Mouse (Mus musculus): ENCODE measurements around the gene Rora. TPM values are rescaled to one million over a fixed set of nuclear protein-coding genes. Genes with fewer than 3 reads are reported as not detected.
A peak's percentile ranks its signal among the peaks of the same experiment; 100 is the strongest.

Gene Rora
- polyA plus RNA-seq, 1 experiment from 2014 or later: 7.5 TPM

DNA sequence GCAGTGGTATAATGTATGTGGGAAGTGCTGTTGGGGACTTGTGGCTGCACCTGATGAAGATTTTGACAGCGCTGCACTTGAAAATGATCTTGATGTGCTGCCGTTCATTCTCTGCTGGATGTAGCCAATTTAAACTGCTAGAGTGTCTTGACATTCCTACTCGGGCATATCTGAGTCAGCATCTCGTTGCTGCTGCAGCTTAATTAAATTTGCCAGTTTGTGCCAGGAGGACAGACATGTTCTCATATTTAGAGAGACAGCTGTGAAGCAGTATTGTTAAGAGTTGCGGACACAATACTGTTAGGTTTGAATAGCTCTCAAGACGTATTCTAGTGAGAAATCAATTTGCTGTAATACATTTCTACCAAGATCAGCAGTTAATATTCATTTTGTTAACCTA, 751.1 kb downstream of the Rora start:
- H3K27me3 ChIP-seq (ENCODE audit: control insufficient read depth, insufficient read depth, low read length): no peaks in the 10 kb centered on the region
- no peak overlapping the region for H3K4me2 ChIP-seq (replicated peaks; ENCODE audit: low read depth)
- no peak for ATAC-seq (ENCODE audit: low FRiP score, low TSS enrichment)
- H3K27ac ChIP-seq (replicated peaks): no peak overlapping the region
- H3K36me3 ChIP-seq (ENCODE audit: control insufficient read depth, insufficient read depth, low read length): no peaks in the 10 kb centered on the region
- DNase-seq (ENCODE audit: low spot score): no peak
- 81% methylated on average over 6 of the region's 6 CpGs for WGBS
- TF ChIP-seq CTCF (IDR thresholded peaks at IDR 0.05; ENCODE audit: low read depth): no peak
- no peak for TF ChIP-seq EP300 (optimal IDR thresholded peaks at IDR 0.05)
- H3K4me3 ChIP-seq (ENCODE audit: low read depth, low read length): no peak overlapping the region
- H3K4me1 ChIP-seq (replicated peaks; ENCODE audit: control insufficient read depth, insufficient read depth): no peaks in the 10 kb centered on the region
- H3K9ac ChIP-seq (ENCODE audit: low read length): no peak overlapping the region
- no peaks in the 10 kb centered on the region for H3K9me3 ChIP-seq (ENCODE audit: control insufficient read depth, low read length)

DNA sequence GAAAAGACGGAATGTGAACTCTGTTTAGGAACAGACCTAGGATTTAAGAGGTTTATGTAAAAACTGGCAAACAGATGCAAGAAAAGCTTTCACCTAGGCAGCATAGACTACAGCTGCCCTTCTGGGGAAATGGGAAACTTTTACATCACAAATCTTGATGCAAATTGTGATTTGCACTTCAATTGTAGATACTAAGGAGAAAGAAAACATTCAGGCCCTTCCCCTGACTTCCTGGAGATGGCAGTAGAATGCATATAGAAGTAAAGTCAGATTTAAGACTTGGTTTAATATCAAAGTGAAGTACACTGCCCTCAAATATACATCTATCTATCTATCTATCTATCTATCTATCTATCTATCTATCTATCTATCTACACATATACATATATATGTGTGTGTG, 765.9 kb downstream of the Rora start:
- Histone ChIP-seq H3K27ac (replicated peaks) (no peak overlapping the region), H3K4me2 (replicated peaks; ENCODE audit: low read depth) (no peak overlapping the region), H3K27me3 (ENCODE audit: control insufficient read depth, insufficient read depth, low read length) (no peaks in the 10 kb centered on the region), H3K9me3 (ENCODE audit: control insufficient read depth, low read length) (no peaks in the 10 kb centered on the region), H3K4me1 (replicated peaks; ENCODE audit: control insufficient read depth, insufficient read depth) (no peaks in the 10 kb centered on the region), H3K9ac (ENCODE audit: low read length) (no peak overlapping the region), H3K36me3 (ENCODE audit: control insufficient read depth, insufficient read depth, low read length) (peaks cover 10% of the 10 kb centered on the region), H3K4me3 (ENCODE audit: low read depth, low read length) (no peak overlapping the region)
- 91% methylated on average over 1 of the region's 1 CpGs for WGBS
- ATAC-seq (ENCODE audit: low FRiP score, low TSS enrichment) (no peak), DNase-seq (ENCODE audit: low spot score) (no peak)
- TF ChIP-seq CTCF (IDR thresholded peaks at IDR 0.05; ENCODE audit: low read depth): peak; percentile 84
- no peak for TF ChIP-seq EP300 (optimal IDR thresholded peaks at IDR 0.05)

DNA sequence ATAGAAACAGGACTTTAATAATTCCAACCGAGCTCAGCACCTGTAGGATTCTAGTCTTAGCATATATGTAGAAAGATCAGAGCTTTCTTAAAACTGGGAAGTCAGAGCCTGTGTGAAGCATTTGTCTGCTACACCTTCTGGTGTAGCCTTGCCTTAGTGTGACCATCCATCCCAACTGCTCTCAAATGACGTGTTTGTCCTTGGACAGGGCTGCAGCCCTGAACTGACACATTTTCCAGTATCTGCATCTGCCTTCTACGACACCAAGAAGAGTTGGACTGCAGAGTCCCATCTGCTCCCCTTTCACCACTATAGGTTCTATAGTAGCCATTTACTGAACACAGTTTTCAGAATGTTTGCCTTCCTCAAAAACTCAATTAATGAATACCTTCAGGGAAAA, 776.9 kb downstream of the Rora start:
- Histone ChIP-seq H3K9ac (ENCODE audit: low read length) (no peak overlapping the region), H3K9me3 (ENCODE audit: control insufficient read depth, low read length) (no peaks in the 10 kb centered on the region), H3K27ac (replicated peaks) (no peak overlapping the region), H3K27me3 (ENCODE audit: control insufficient read depth, insufficient read depth, low read length) (no peaks in the 10 kb centered on the region), H3K4me1 (replicated peaks; ENCODE audit: control insufficient read depth, insufficient read depth) (no peaks in the 10 kb centered on the region), H3K4me2 (replicated peaks; ENCODE audit: low read depth) (no peak overlapping the region), H3K36me3 (ENCODE audit: control insufficient read depth, insufficient read depth, low read length) (peaks cover 11% of the 10 kb centered on the region; the same call in 1 of the 2 replicates), H3K4me3 (ENCODE audit: low read depth, low read length) (no peak overlapping the region)
- 88% methylated on average over 3 of the region's 3 CpGs for WGBS
- ATAC-seq (ENCODE audit: low FRiP score, low TSS enrichment) (no peak), DNase-seq (ENCODE audit: low spot score) (no peak)
- TF ChIP-seq CTCF (IDR thresholded peaks at IDR 0.05; ENCODE audit: low read depth): no peak
- TF ChIP-seq EP300 (optimal IDR thresholded peaks at IDR 0.05): no peak

DNA sequence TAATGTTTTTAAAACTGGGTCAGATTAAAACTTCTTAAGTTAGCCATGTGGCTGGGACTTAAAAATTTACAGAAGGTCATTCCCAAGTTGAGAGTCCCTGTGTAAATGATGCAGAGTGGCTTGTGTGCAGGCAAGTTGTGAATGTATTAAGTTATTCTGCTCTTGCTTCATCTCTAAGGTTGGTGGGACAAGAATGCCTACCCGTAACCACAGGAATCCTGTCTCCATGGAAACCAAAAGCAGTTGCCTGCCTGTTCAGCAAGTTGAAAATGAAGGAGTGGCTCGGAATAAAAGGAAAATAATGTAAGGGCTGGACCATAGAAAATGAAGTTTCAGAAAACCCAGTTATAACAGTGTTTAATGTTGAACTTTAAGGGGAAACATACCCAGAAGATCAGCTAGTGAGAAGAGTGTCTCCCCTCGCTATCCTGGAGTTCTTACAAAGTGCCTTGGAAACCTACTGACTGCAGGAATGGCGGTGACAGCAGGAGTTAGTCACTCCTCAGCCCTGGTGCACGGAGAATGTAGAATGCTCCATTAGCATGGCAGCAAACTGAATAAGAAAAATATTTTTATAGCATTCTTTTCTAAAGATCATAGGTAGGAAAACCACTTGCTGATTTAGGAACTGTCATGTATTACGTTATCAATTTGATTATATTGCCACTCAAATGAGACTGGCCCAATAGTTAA, 778.4 kb downstream of the Rora start:
- H3K4me3 ChIP-seq (ENCODE audit: low read depth, low read length): no peak overlapping the region
- H3K9me3 ChIP-seq (ENCODE audit: control insufficient read depth, low read length): no peaks in the 10 kb centered on the region
- no peak overlapping the region for H3K4me2 ChIP-seq (replicated peaks; ENCODE audit: low read depth)
- no peaks in the 10 kb centered on the region for H3K4me1 ChIP-seq (replicated peaks; ENCODE audit: control insufficient read depth, insufficient read depth)
- no peak overlapping the region for H3K27ac ChIP-seq (replicated peaks)
- no peak for TF ChIP-seq EP300 (optimal IDR thresholded peaks at IDR 0.05)
- no peak for TF ChIP-seq CTCF (IDR thresholded peaks at IDR 0.05; ENCODE audit: low read depth)
- ATAC-seq (ENCODE audit: low FRiP score, low TSS enrichment): 0 out of 2 replicates have a peak, but pooled peaks have one; percentile 59
- no peak for DNase-seq (ENCODE audit: low spot score)
- WGBS: 43% methylated on average over 6 of the region's 6 CpGs
- no peaks in the 10 kb centered on the region for H3K27me3 ChIP-seq (ENCODE audit: control insufficient read depth, insufficient read depth, low read length)
- no peak overlapping the region for H3K9ac ChIP-seq (ENCODE audit: low read length)
- H3K36me3 ChIP-seq (ENCODE audit: control insufficient read depth, insufficient read depth, low read length): peaks cover 11% of the 10 kb centered on the region; the same call in 1 of the 2 replicates

DNA sequence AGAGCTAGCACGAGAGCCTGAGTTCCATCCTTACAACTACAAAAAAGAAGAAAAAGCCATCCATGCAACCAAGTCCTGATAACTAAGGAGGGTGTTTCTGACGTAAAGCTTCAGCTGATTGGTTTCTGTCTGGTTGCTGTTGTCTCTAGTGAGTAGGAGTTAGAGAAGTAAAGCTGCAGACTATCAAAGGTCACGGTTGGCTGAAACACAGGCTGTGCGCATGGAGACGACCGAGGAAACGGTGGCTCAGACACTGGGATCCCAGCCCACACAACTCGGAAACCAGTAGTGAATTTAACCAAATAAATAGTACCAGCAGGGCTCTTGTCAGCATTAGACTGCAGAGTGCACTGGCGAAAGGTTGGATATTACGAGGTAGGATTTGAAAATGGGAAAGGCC, 781.6 kb downstream of the Rora start:
- no peak for ATAC-seq (ENCODE audit: low FRiP score, low TSS enrichment)
- WGBS: 83% methylated on average over 10 of the region's 10 CpGs
- Histone ChIP-seq H3K4me2 (replicated peaks; ENCODE audit: low read depth) (no peak overlapping the region), H3K9ac (ENCODE audit: low read length) (no peak overlapping the region), H3K4me3 (ENCODE audit: low read depth, low read length) (no peak overlapping the region), H3K36me3 (ENCODE audit: control insufficient read depth, insufficient read depth, low read length) (peaks cover 5% of the 10 kb centered on the region; the same call in 1 of the 2 replicates), H3K27me3 (ENCODE audit: control insufficient read depth, insufficient read depth, low read length) (no peaks in the 10 kb centered on the region), H3K4me1 (replicated peaks; ENCODE audit: control insufficient read depth, insufficient read depth) (no peaks in the 10 kb centered on the region), H3K9me3 (ENCODE audit: control insufficient read depth, low read length) (no peaks in the 10 kb centered on the region), H3K27ac (replicated peaks) (no peak overlapping the region)
- no peak for TF ChIP-seq CTCF (IDR thresholded peaks at IDR 0.05; ENCODE audit: low read depth)
- TF ChIP-seq EP300 (optimal IDR thresholded peaks at IDR 0.05): no peak
- no peak for DNase-seq (ENCODE audit: low spot score)

DNA sequence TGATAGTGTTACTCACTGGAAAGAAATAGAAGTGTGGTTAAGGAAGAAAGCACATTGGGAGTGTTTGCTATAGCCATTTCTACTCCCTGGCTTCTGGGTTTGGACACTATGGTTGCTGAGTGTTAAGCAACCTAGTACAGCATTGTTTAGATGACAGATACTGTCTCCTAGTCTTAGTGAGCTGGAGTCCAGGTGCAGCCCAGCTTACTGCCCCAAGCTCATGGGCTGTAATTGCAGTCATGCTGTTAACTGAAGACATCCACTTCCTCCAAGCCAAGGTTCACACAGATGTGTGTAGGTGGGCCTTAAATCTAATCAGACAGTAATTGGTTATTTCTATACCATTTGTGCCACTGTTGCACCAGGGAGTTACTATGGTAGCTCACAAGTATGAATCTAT, 782.1 kb downstream of the Rora start:
- no peak overlapping the region for H3K9ac ChIP-seq (ENCODE audit: low read length)
- TF ChIP-seq EP300 (optimal IDR thresholded peaks at IDR 0.05) (no peak), CTCF (IDR thresholded peaks at IDR 0.05; ENCODE audit: low read depth) (no peak)
- peaks cover under 1% of the 10 kb centered on the region; the same call in 1 of the 2 replicates for H3K36me3 ChIP-seq (ENCODE audit: control insufficient read depth, insufficient read depth, low read length)
- no peaks in the 10 kb centered on the region for H3K27me3 ChIP-seq (ENCODE audit: control insufficient read depth, insufficient read depth, low read length)
- H3K9me3 ChIP-seq (ENCODE audit: control insufficient read depth, low read length): no peaks in the 10 kb centered on the region
- no peak for DNase-seq (ENCODE audit: low spot score)
- ATAC-seq (ENCODE audit: low FRiP score, low TSS enrichment): no peak
- no peaks in the 10 kb centered on the region for H3K4me1 ChIP-seq (replicated peaks; ENCODE audit: control insufficient read depth, insufficient read depth)
- H3K4me2 ChIP-seq (replicated peaks; ENCODE audit: low read depth): no peak overlapping the region
- H3K4me3 ChIP-seq (ENCODE audit: low read depth, low read length): no peak overlapping the region
- H3K27ac ChIP-seq (replicated peaks): no peak overlapping the region

All from stomach, postnatal 0 days (tissue).